In the genomic region with DNA sequence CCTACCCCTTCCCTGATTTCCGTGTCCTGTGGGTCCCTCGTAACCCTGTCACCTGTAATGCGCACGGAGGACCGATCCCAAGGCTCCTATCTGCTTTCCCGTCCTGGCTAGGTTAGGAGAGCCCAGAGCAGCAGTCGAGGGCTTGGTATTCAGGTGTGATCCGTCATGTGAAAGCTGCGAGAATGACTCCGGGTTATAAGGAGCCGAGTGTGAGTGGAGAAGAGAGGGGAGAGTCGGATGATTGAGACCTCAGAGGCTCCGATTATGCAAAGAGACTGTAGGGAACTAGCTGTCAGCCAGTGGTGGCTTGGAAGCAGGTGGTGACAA, we compare ENCODE assay signal across 8 mouse cellular contexts. TPM values are rescaled to one million over a fixed set of nuclear protein-coding genes. Genes with fewer than 3 reads are reported as not detected.
DNase-seq lines count a peak whose midpoint lies in the region; ATAC-seq and TF ChIP-seq lines count a peak whose summit lies in the region.

No protein-coding gene starts in this region.

- ATAC-seq in kidney, embryonic 16.5 days (ENCODE audit: low FRiP score, low TSS enrichment) = no peak; the same call in 1 of the 2 replicates
- peak; percentile 21 for ATAC-seq in inflammation-experienced regulatory T-cells, adult 6 months
- no peak for ATAC-seq in midbrain, embryonic 16.5 days

- peaks cover 7% of the 10 kb centered on the region for H3K4me1 ChIP-seq in kidney, embryonic 16.5 days (ENCODE audit: insufficient read depth, low read length)
- 0 out of 2 replicates have a peak, but pooled peaks cover 1% of the 10 kb centered on the region for H3K4me1 ChIP-seq in cortical plate, adult 2 months (ENCODE audit: control insufficient read depth, insufficient read depth, low read length)
- peaks cover 14% of the 10 kb centered on the region for H3K4me1 ChIP-seq in midbrain, embryonic 16.5 days (ENCODE audit: control insufficient read depth, insufficient read depth, low read length)

- peak overlapping the region; percentile 86 for H3K4me2 ChIP-seq in kidney, embryonic 16.5 days (replicated peaks; ENCODE audit: low read depth, low read length)
- H3K4me2 ChIP-seq in midbrain, embryonic 16.5 days (ENCODE audit: low read length) = peak overlapping the region; percentile 89

- under 1% methylated on average over 13 of the region's 13 CpGs for WGBS in kidney, embryonic 16.5 days
- WGBS in midbrain, embryonic 16.5 days = under 1% methylated on average over 13 of the region's 13 CpGs

- TF ChIP-seq POLR2A in cortical plate, adult 2 months (IDR thresholded peaks at IDR 0.05; ENCODE audit: extremely low read depth, insufficient read depth, low read length) = no peak

- TF ChIP-seq CTCF in cortical plate, adult 2 months (IDR thresholded peaks at IDR 0.05; ENCODE audit: extremely low read depth, insufficient read depth, low read length) = no peak

- peaks cover 18% of the 10 kb centered on the region for H3K36me3 ChIP-seq in kidney, embryonic 16.5 days (ENCODE audit: insufficient read depth, low read length)
- 0 out of 2 replicates have a peak, but pooled peaks cover 4% of the 10 kb centered on the region for H3K36me3 ChIP-seq in midbrain, embryonic 16.5 days (ENCODE audit: control insufficient read depth, insufficient read depth, low read length)

- DNase-seq in kidney, adult 11 months = no peak
- DNase-seq in right cerebral cortex, postnatal 14 days = no peak
- DNase-seq in left cerebral cortex, adult 18-20 months (ENCODE audit: low spot score in 2 of 2) = no peak
- DNase-seq in urinary bladder, postnatal 25 days (ENCODE audit: low spot score) = no peak

- peak overlapping the region; percentile 70 for H3K27ac ChIP-seq in kidney, embryonic 16.5 days (ENCODE audit: low read length)
- H3K27ac ChIP-seq in cortical plate, adult 2 months (ENCODE audit: insufficient read depth, low read length) = 0 out of 2 replicates have a peak overlapping the region, but pooled peaks have one; percentile 30
- peak overlapping the region; percentile 81 for H3K27ac ChIP-seq in midbrain, embryonic 16.5 days (ENCODE audit: low read length)

- peak overlapping the region; percentile 89 for H3K9ac ChIP-seq in kidney, embryonic 16.5 days (replicated peaks; ENCODE audit: low read length)
- peak overlapping the region; percentile 80 for H3K9ac ChIP-seq in midbrain, embryonic 16.5 days (ENCODE audit: low read depth, low read length)

- no peaks in the 10 kb centered on the region for H3K27me3 ChIP-seq in kidney, embryonic 16.5 days (ENCODE audit: insufficient read depth, low read length)
- no peaks in the 10 kb centered on the region for H3K27me3 ChIP-seq in midbrain, embryonic 16.5 days (ENCODE audit: control insufficient read depth, insufficient read depth, low read depth, low read length)

- H3K4me3 ChIP-seq in kidney, embryonic 16.5 days (ENCODE audit: low read length) = peak overlapping the region; percentile 84
- peak overlapping the region; percentile 89 for H3K4me3 ChIP-seq in cortical plate, adult 2 months (ENCODE audit: insufficient read depth, low read length)
- peak overlapping the region; percentile 75 for H3K4me3 ChIP-seq in midbrain, embryonic 16.5 days (ENCODE audit: low read depth, low read length)

- H3K9me3 ChIP-seq in kidney, embryonic 16.5 days (ENCODE audit: low read length) = no peaks in the 10 kb centered on the region
- no peaks in the 10 kb centered on the region for H3K9me3 ChIP-seq in midbrain, embryonic 16.5 days (replicated peaks; ENCODE audit: control insufficient read depth, low read length, poor library complexity, severe bottlenecking)

RNA-seq across cellular contexts. Expression of gene Mrps14, which starts 0.3 kb away (rescaled TPM):
- 242 and 248 TPM in 2 replicates for polyA plus RNA-seq in kidney, embryonic 16.5 days (2015; fragmentation: Nextera tagmentation; extraction: Ambion mirVana)
- 54.2 and 54.3 TPM in 2 replicates for polyA plus RNA-seq in cortical plate, adult 2 months (2012; rRNA removed)
- 100 to 1,000 TPM; 250 to 282 (median 266) TPM for polyA plus RNA-seq in inflammation-experienced regulatory T-cells, adult 6 months (2017; shearing (Covaris generic))
- polyA plus RNA-seq in midbrain, embryonic 16.5 days (2015; fragmentation: Nextera tagmentation; extraction: Ambion mirVana) = 124 and 128 TPM in 2 replicates
- total RNA-seq in left cerebral cortex, adult 18-20 months (2021) = 10 to 100 TPM; 71.3 to 71.5 TPM

RNA-seq across cellular contexts. Expression of gene Cacybp, which starts 17.4 kb away (rescaled TPM):
- 203 and 213 TPM in 2 replicates for polyA plus RNA-seq in kidney, embryonic 16.5 days (2015; fragmentation: Nextera tagmentation; extraction: Ambion mirVana)
- polyA plus RNA-seq in cortical plate, adult 2 months (2012; rRNA removed) = 47.1 and 47.6 TPM in 2 replicates
- 100 to 1,000 TPM in 2 of 3 experiments, 10 to 100 TPM in 1; 88.4 to 163 (median 107) TPM for polyA plus RNA-seq in inflammation-experienced regulatory T-cells, adult 6 months (2017; shearing (Covaris generic))
- 279 and 287 TPM in 2 replicates for polyA plus RNA-seq in midbrain, embryonic 16.5 days (2015; fragmentation: Nextera tagmentation; extraction: Ambion mirVana)
- total RNA-seq in left cerebral cortex, adult 18-20 months (2021) = 10 to 100 TPM; 83.7 to 95.0 TPM

RNA-seq across cellular contexts. Expression of gene Tnn, which starts 41.9 kb away (rescaled TPM):
- 0.66 and 0.91 TPM in 2 replicates for polyA plus RNA-seq in kidney, embryonic 16.5 days (2015; fragmentation: Nextera tagmentation; extraction: Ambion mirVana)
- polyA plus RNA-seq in cortical plate, adult 2 months (2012; rRNA removed) = 0.06 and 0.23 TPM in 2 replicates
- polyA plus RNA-seq in inflammation-experienced regulatory T-cells, adult 6 months (2017; shearing (Covaris generic)) = under 1 TPM in 1 of 3 experiments, not detected in 2; 0.09 TPM
- polyA plus RNA-seq in midbrain, embryonic 16.5 days (2015; fragmentation: Nextera tagmentation; extraction: Ambion mirVana) = 0.04 and 0.06 TPM in 2 replicates
- total RNA-seq in left cerebral cortex, adult 18-20 months (2021) = under 1 TPM; 0.21 to 0.28 TPM

Comparison
In these comparisons a context has a peak if more than half of its experiments do, and no peak if none do; other contexts are left out.
1. H3K27ac ChIP-seq: peak in every context shown above with its lines; median percentile 81 in midbrain, embryonic 16.5 days; 70 in kidney, embryonic 16.5 days; 30 in cortical plate, adult 2 months.